Comparison of ENCODE assay signal across 10 mouse cellular contexts in genomic region chr5:146273096-146273495, GRCm38 (mm10).
"Had no signal": no experiment of that assay in that cellular context is flagged by ENCODE, and none has a peak within 500 bp of the region (broad histone marks: within the 10 kb centered on the region; RNA-seq: fewer than 3 reads in every experiment).

No protein-coding gene starts in this region.

- H3K4me2 ChIP-seq: kidney, embryonic 15.5 days; liver, embryonic 11.5 days; liver, embryonic 15.5 days; lung, embryonic 15.5 days; midbrain, embryonic 13.5 days had no signal

- ATAC-seq: midbrain, embryonic 13.5 days had no signal

- DNase-seq: kidney, postnatal 14 days; spleen, adult 18-20 months; thymus, adult 18-20 months; thymus, postnatal 14 days had no signal

- H3K27ac ChIP-seq: kidney, embryonic 15.5 days; limb, embryonic 10.5 days; liver, embryonic 15.5 days; lung, embryonic 15.5 days; midbrain, embryonic 13.5 days had no signal

- H3K4me3 ChIP-seq: kidney, embryonic 15.5 days; limb, embryonic 10.5 days; liver, embryonic 15.5 days; lung, embryonic 15.5 days; midbrain, embryonic 13.5 days had no signal

- H3K9me3 ChIP-seq: kidney, embryonic 15.5 days; limb, embryonic 10.5 days; liver, embryonic 15.5 days; lung, embryonic 15.5 days; midbrain, embryonic 13.5 days had no signal

- H3K9ac ChIP-seq: kidney, embryonic 15.5 days; liver, embryonic 15.5 days; lung, embryonic 15.5 days; midbrain, embryonic 13.5 days had no signal

- H3K4me1 ChIP-seq: kidney, embryonic 15.5 days; limb, embryonic 10.5 days; lung, embryonic 15.5 days; midbrain, embryonic 13.5 days had no signal

- H3K27me3 ChIP-seq: kidney, embryonic 15.5 days; liver, embryonic 15.5 days; lung, embryonic 15.5 days; midbrain, embryonic 13.5 days had no signal
